Mouse (Mus musculus): ENCODE results near the gene Gm11127. TPM values are rescaled to one million over a fixed set of nuclear protein-coding genes. Genes with fewer than 3 reads are reported as not detected.

Gene Gm11127
- polyA plus RNA-seq, 1 experiment from 2014 or later, result not detected

- no peak for ATAC-seq
- no peak overlapping the region for H3K9ac ChIP-seq (replicated peaks)
- H3K4me1 ChIP-seq (replicated peaks), result peaks cover 4% of the 10 kb centered on the region
- H3K4me2 ChIP-seq (replicated peaks), result no peak overlapping the region
- H3K27me3 ChIP-seq, result no peaks in the 10 kb centered on the region
- no peak overlapping the region for H3K27ac ChIP-seq
- H3K4me3 ChIP-seq (replicated peaks), result no peak overlapping the region
- 77% methylated on average over 2 of the region's 2 CpGs for WGBS
- no peaks in the 10 kb centered on the region for H3K9me3 ChIP-seq
- peaks cover 18% of the 10 kb centered on the region for H3K36me3 ChIP-seq
Measured at GRCm38 (mm10) chr17:36018979-36019378, 39.2 kb downstream of the Gm11127 start.

DNA sequence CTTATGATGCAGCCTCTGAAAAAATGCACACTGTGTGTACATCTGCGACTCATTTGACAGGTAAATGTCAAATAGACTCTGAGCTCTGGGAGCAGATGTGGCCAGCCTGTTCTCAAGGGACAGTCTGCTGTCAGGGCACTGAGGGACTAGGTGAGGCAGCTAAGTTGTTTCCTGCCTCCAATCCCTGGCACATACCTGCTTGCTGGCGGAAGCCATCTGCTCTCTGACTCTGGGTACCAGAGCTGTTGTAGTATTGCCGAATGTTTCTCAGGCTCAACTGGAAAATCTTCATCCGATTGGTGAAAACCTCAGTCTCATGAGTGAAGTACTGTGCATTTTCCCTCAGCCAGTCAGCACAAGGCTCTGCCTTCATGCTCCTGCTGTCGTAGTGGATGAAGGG, 41.1 kb downstream of the Gm11127 start:
- Histone ChIP-seq H3K27me3 (no peaks in the 10 kb centered on the region), H3K9ac (replicated peaks) (no peak overlapping the region), H3K27ac (no peak overlapping the region), H3K4me3 (replicated peaks) (no peak overlapping the region), H3K4me2 (replicated peaks) (no peak overlapping the region), H3K4me1 (replicated peaks) (peaks cover 4% of the 10 kb centered on the region), H3K9me3 (no peaks in the 10 kb centered on the region), H3K36me3 (peaks cover 18% of the 10 kb centered on the region)
- WGBS, result 95% methylated on average over 5 of the region's 5 CpGs
- ATAC-seq, result no peak

- Histone ChIP-seq H3K27me3 (no peaks in the 10 kb centered on the region), H3K4me2 (replicated peaks) (no peak overlapping the region), H3K4me1 (replicated peaks) (no peaks in the 10 kb centered on the region), H3K27ac (no peak overlapping the region), H3K9ac (replicated peaks) (no peak overlapping the region), H3K9me3 (no peaks in the 10 kb centered on the region), H3K4me3 (replicated peaks) (no peak overlapping the region), H3K36me3 (peaks cover 18% of the 10 kb centered on the region)
- no peak for ATAC-seq
- 94% methylated on average over 5 of the region's 5 CpGs for WGBS
Measured at GRCm38 (mm10) chr17:36014977-36015376, 43.2 kb downstream of the Gm11127 start.

Other genes with a start within 250 kb of the Gm11127 start
- 6.7 and 7.1 TPM in 2 replicates for gene Ier3, start 236.7 kb downstream of the Gm11127 start, polyA plus RNA-seq (2015; fragmentation: Nextera tagmentation; extraction: Ambion mirVana)
- gene Flot1, start 235.1 kb downstream of the Gm11127 start, polyA plus RNA-seq (2015; fragmentation: Nextera tagmentation; extraction: Ambion mirVana), result 59.6 and 67.4 TPM in 2 replicates
- 1,832 and 1,895 TPM in 2 replicates for gene Tubb5, start 220.1 kb downstream of the Gm11127 start, polyA plus RNA-seq (2015; fragmentation: Nextera tagmentation; extraction: Ambion mirVana)
- 10.3 and 12.7 TPM in 2 replicates for gene Mdc1, start 216.9 kb downstream of the Gm11127 start, polyA plus RNA-seq (2015; fragmentation: Nextera tagmentation; extraction: Ambion mirVana)
- gene Nrm, start 197.1 kb downstream of the Gm11127 start, polyA plus RNA-seq (2015; fragmentation: Nextera tagmentation; extraction: Ambion mirVana), result 28.9 and 33.2 TPM in 2 replicates
- gene Ppp1r18, start 192.8 kb downstream of the Gm11127 start, polyA plus RNA-seq (2015; fragmentation: Nextera tagmentation; extraction: Ambion mirVana), result 23.8 and 27.4 TPM in 2 replicates
- gene Dhx16, start 178.6 kb downstream of the Gm11127 start, polyA plus RNA-seq (2015; fragmentation: Nextera tagmentation; extraction: Ambion mirVana), result 34.3 and 37.3 TPM in 2 replicates
- 34.7 and 36.8 TPM in 2 replicates for gene 2310061I04Rik, start 160.9 kb downstream of the Gm11127 start, polyA plus RNA-seq (2015; fragmentation: Nextera tagmentation; extraction: Ambion mirVana)
- 458 and 466 TPM in 2 replicates for gene Atat1, start 148.3 kb downstream of the Gm11127 start, polyA plus RNA-seq (2015; fragmentation: Nextera tagmentation; extraction: Ambion mirVana)
- gene Mrps18b, start 142.0 kb downstream of the Gm11127 start, polyA plus RNA-seq (2015; fragmentation: Nextera tagmentation; extraction: Ambion mirVana), result 49.9 and 54.6 TPM in 2 replicates
- gene Ppp1r10, start 141.9 kb downstream of the Gm11127 start, polyA plus RNA-seq (2015; fragmentation: Nextera tagmentation; extraction: Ambion mirVana), result 51.3 and 54.6 TPM in 2 replicates
- gene Abcf1, start 88.6 kb downstream of the Gm11127 start, polyA plus RNA-seq (2015; fragmentation: Nextera tagmentation; extraction: Ambion mirVana), result 107 and 112 TPM in 2 replicates
- 46.4 and 50.3 TPM in 2 replicates for gene Gnl1, start 78.5 kb downstream of the Gm11127 start, polyA plus RNA-seq (2015; fragmentation: Nextera tagmentation; extraction: Ambion mirVana)
- 69.0 and 74.6 TPM in 2 replicates for gene Prr3, start 78.1 kb downstream of the Gm11127 start, polyA plus RNA-seq (2015; fragmentation: Nextera tagmentation; extraction: Ambion mirVana)
- gene H2-T24, start 37.8 kb downstream of the Gm11127 start, polyA plus RNA-seq (2015; fragmentation: Nextera tagmentation; extraction: Ambion mirVana), result 7.8 and 8.1 TPM in 2 replicates
- gene H2-T23, start 25.5 kb downstream of the Gm11127 start, polyA plus RNA-seq (2015; fragmentation: Nextera tagmentation; extraction: Ambion mirVana), result 4.3 and 5.2 TPM in 2 replicates
- 4.4 and 4.8 TPM in 2 replicates for gene H2-T22, start 15.6 kb downstream of the Gm11127 start, polyA plus RNA-seq (2015; fragmentation: Nextera tagmentation; extraction: Ambion mirVana)
- not detected in 2 replicates for gene Gm6034, start 15.4 kb downstream of the Gm11127 start, polyA plus RNA-seq (2015; fragmentation: Nextera tagmentation; extraction: Ambion mirVana)
- gene Gm19684, start 63.3 kb upstream of the Gm11127 start, polyA plus RNA-seq (2015; fragmentation: Nextera tagmentation; extraction: Ambion mirVana), result not detected in 2 replicates
- gene Gm7030, start 71.1 kb upstream of the Gm11127 start, polyA plus RNA-seq (2015; fragmentation: Nextera tagmentation; extraction: Ambion mirVana), result not detected in 2 replicates
- gene Gm8909, start 110.2 kb upstream of the Gm11127 start, polyA plus RNA-seq (2015; fragmentation: Nextera tagmentation; extraction: Ambion mirVana), result not detected in 2 replicates
- not detected in 2 replicates for gene H2-T3, start 131.9 kb upstream of the Gm11127 start, polyA plus RNA-seq (2015; fragmentation: Nextera tagmentation; extraction: Ambion mirVana)
- 111 and 115 TPM in 2 replicates for gene Rpp21, start 199.7 kb upstream of the Gm11127 start, polyA plus RNA-seq (2015; fragmentation: Nextera tagmentation; extraction: Ambion mirVana)
- 29.3 and 31.1 TPM in 2 replicates for gene Trim39, start 213.9 kb upstream of the Gm11127 start, polyA plus RNA-seq (2015; fragmentation: Nextera tagmentation; extraction: Ambion mirVana)
- 0.28 and 0.36 TPM in 2 replicates for gene H2-M10.2, start 228.1 kb upstream of the Gm11127 start, polyA plus RNA-seq (2015; fragmentation: Nextera tagmentation; extraction: Ambion mirVana)

Data from midbrain, embryonic 13.5 days (tissue).